Mouse (Mus musculus) colon, adult 2 months (tissue): ENCODE results near the gene Vmn1r236. TPM values are rescaled to one million over a fixed set of nuclear protein-coding genes. Genes with fewer than 3 reads are reported as not detected.

Experiments used
- polyA plus RNA-seq: library from polyadenylated mRNA; depleted of rRNA; stranded (reverse); fragments of >200 nt; gene quantifications from 2 replicates; pipeline ENCODE4 v1.2.3, GENCODE M21; 2012; rRNA removed

The Vmn1r236 gene
- not detected in 2 replicates for polyA plus RNA-seq

GRCm38 (mm10) chr17:21282642-21283041, at the start of gene Vmn1r236:
Vmn1r236 (plus strand) TSS chr17:21282942.

GRCm38 (mm10) chr17:21256111-21256510, 26.6 kb upstream of the Vmn1r236 start, which contains the start of gene Vmn1r235:
Vmn1r235 (plus strand) TSS chr17:21256411.

GRCm38 (mm10) chr17:21311565-21311964, 28.8 kb downstream of the Vmn1r236 start, which contains the start of gene Vmn1r237:
Vmn1r237 (plus strand) TSS chr17:21311865.

Other genes with a start within 250 kb of the Vmn1r236 start
- not detected in 2 replicates for gene Vmn1r234, start 56.9 kb upstream of the Vmn1r236 start, polyA plus RNA-seq
- not detected in 2 replicates for gene Vmn1r235, start 26.5 kb upstream of the Vmn1r236 start, polyA plus RNA-seq
- not detected in 2 replicates for gene Vmn1r237, start 28.9 kb downstream of the Vmn1r236 start, polyA plus RNA-seq
- 0.12 and 0.19 TPM in 2 replicates for gene Zfp677, start 100.8 kb downstream of the Vmn1r236 start, polyA plus RNA-seq
- gene Zfp54, start 140.3 kb downstream of the Vmn1r236 start, polyA plus RNA-seq: 0.57 and 1.1 TPM in 2 replicates
- gene Zfp51, start 167.4 kb downstream of the Vmn1r236 start, polyA plus RNA-seq: 0.41 and 0.42 TPM in 2 replicates
- gene Zfp53, start 206.1 kb downstream of the Vmn1r236 start, polyA plus RNA-seq: 2.3 and 3.3 TPM in 2 replicates